In the genomic region with DNA sequence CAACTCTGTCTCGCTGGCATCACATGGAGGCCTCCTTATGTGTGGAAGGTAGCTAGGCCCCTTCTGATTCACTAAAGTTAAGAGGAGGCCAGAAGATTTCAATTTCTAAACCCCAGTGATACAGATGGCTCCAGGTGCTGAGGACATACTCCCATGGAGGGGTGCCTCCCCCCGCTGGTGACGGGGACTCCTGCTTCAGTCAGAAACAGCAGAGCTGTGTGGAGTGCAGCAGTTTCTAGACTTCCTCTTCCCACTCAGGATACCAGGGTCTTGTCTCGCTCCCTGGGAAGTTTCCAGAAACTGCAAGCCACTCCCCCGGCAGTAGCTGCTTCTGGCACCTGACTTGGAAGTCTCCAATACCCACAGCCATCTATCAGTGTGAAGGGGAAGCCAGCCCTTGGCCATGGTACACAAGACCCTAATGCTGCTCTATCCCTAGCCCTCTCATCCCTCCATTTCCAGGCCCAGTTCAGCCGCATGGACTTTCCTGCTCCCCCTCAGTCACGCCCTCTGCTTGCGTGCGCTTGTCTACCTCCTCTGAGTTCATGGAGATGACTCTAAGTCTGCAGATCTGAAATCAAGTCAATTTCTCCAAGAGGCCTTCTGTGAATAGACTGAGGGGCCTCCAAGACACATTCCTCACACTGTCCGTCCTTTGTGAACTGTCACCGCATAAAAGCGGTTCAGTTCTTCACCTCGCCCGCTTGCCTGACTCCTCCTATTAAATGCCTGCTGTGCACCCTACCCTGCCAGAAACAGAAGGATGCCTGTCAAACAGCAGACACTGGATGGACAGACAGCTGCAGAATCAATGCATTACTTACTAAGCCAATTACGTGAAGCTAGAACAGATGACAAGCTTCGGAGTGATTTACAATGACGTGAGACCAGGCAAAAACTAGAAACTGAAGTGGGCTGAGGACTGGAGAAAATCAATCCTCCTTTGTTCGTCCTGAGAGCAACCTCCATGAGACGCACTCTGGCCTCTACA, we compare ENCODE assay signal across 15 mouse cellular contexts.
A peak's percentile ranks its signal among the peaks of the same experiment; 100 is the strongest.
DNase-seq lines count a peak whose midpoint lies in the region; ATAC-seq lines count a peak whose summit lies in the region.
"Had no signal": no experiment of that assay in that cellular context is flagged by ENCODE, and none has a peak within 500 bp of the region (broad histone marks: within the 10 kb centered on the region; RNA-seq: fewer than 3 reads in every experiment).

No protein-coding gene starts in this region.

- no peak overlapping the region for H3K4me3 ChIP-seq in forebrain, embryonic 13.5 days
- no peak overlapping the region for H3K4me3 ChIP-seq in forebrain, embryonic 16.5 days (replicated peaks; ENCODE audit: low read length)
- no peak overlapping the region for H3K4me3 ChIP-seq in limb, embryonic 12.5 days (replicated peaks)
- H3K4me3 ChIP-seq in limb, embryonic 10.5 days, result no peak overlapping the region
- H3K4me3 ChIP-seq: limb, embryonic 15.5 days had no signal

- ATAC-seq in forebrain, embryonic 13.5 days, result 0 out of 2 replicates have a peak, but pooled peaks have one; percentile 33
- ATAC-seq in forebrain, embryonic 16.5 days, result no peak
- no peak for ATAC-seq in limb, embryonic 12.5 days (ENCODE audit: insufficient number of reproducible peaks, insufficient read depth, low FRiP score, low TSS enrichment, low read depth)
- ATAC-seq in granulocyte monocyte progenitor cell, adult 5-6 weeks (replicated peaks; ENCODE audit: poor library complexity, severe bottlenecking), result peak; percentile 59
- no peak for ATAC-seq in activated CD4-positive, CD25-positive, alpha-beta regulatory T cell, adult 4 months

- H3K27ac ChIP-seq in forebrain, embryonic 13.5 days, result no peak overlapping the region
- H3K27ac ChIP-seq in forebrain, embryonic 16.5 days (ENCODE audit: low read length), result no peak overlapping the region
- H3K27ac ChIP-seq in limb, embryonic 12.5 days, result no peak overlapping the region
- no peak overlapping the region for H3K27ac ChIP-seq in limb, embryonic 10.5 days
- H3K27ac ChIP-seq: kidney, postnatal 0 days; limb, embryonic 15.5 days had no signal

- peaks cover 16% of the 10 kb centered on the region for H3K4me1 ChIP-seq in forebrain, embryonic 13.5 days
- H3K4me1 ChIP-seq in forebrain, embryonic 16.5 days (replicated peaks; ENCODE audit: control insufficient read depth, insufficient read depth, low read length), result peaks cover 6% of the 10 kb centered on the region; the same call in 1 of the 2 replicates
- H3K4me1 ChIP-seq in limb, embryonic 12.5 days (replicated peaks), result peaks cover 9% of the 10 kb centered on the region
- peaks cover 32% of the 10 kb centered on the region for H3K4me1 ChIP-seq in limb, embryonic 10.5 days

- no peaks in the 10 kb centered on the region for H3K36me3 ChIP-seq in forebrain, embryonic 13.5 days (ENCODE audit: poor library complexity, severe bottlenecking)
- no peaks in the 10 kb centered on the region for H3K36me3 ChIP-seq in forebrain, embryonic 16.5 days (ENCODE audit: control insufficient read depth, insufficient read depth)
- H3K36me3 ChIP-seq in limb, embryonic 12.5 days, result no peaks in the 10 kb centered on the region
- H3K36me3 ChIP-seq in limb, embryonic 10.5 days, result no peaks in the 10 kb centered on the region
- H3K36me3 ChIP-seq: limb, embryonic 15.5 days had no signal

- no peak overlapping the region for H3K4me2 ChIP-seq in forebrain, embryonic 13.5 days
- no peak overlapping the region for H3K4me2 ChIP-seq in forebrain, embryonic 16.5 days (ENCODE audit: low read length)
- H3K4me2 ChIP-seq in limb, embryonic 12.5 days, result no peak overlapping the region
- H3K4me2 ChIP-seq: limb, embryonic 15.5 days had no signal

- no peaks in the 10 kb centered on the region for H3K9me3 ChIP-seq in forebrain, embryonic 13.5 days (replicated peaks)
- no peaks in the 10 kb centered on the region for H3K9me3 ChIP-seq in forebrain, embryonic 16.5 days (ENCODE audit: control insufficient read depth, low read length)
- H3K9me3 ChIP-seq in limb, embryonic 12.5 days, result no peaks in the 10 kb centered on the region
- H3K9me3 ChIP-seq in limb, embryonic 10.5 days (replicated peaks), result no peaks in the 10 kb centered on the region
- H3K9me3 ChIP-seq: limb, embryonic 15.5 days had no signal

- H3K9ac ChIP-seq in forebrain, embryonic 13.5 days, result no peak overlapping the region
- H3K9ac ChIP-seq in forebrain, embryonic 16.5 days (replicated peaks; ENCODE audit: low read depth, low read length), result no peak overlapping the region
- 0 out of 2 replicates have a peak overlapping the region, but pooled peaks have one; percentile 31 for H3K9ac ChIP-seq in limb, embryonic 12.5 days (replicated peaks)
- H3K9ac ChIP-seq: limb, embryonic 15.5 days had no signal

- no peaks in the 10 kb centered on the region for H3K27me3 ChIP-seq in forebrain, embryonic 13.5 days
- no peaks in the 10 kb centered on the region for H3K27me3 ChIP-seq in forebrain, embryonic 16.5 days (replicated peaks; ENCODE audit: control insufficient read depth, insufficient read depth, low read length)
- peaks cover 12% of the 10 kb centered on the region for H3K27me3 ChIP-seq in limb, embryonic 12.5 days
- H3K27me3 ChIP-seq in limb, embryonic 10.5 days (ENCODE audit: low read depth, poor library complexity, severe bottlenecking), result peaks cover 51% of the 10 kb centered on the region
- H3K27me3 ChIP-seq: limb, embryonic 15.5 days had no signal

- no peak for DNase-seq in limb, embryonic 10.5 days (ENCODE audit: low spot score)
- DNase-seq in R1 (ENCODE audit: low read depth, low spot score), result peak; percentile 26
- no peak for DNase-seq in layer of hippocampus, adult 9-10 months (ENCODE audit: low spot score)
- DNase-seq: cerebellum, postnatal 25 days; gastrocnemius, postnatal 10 days; heart, postnatal 36 days; layer of hippocampus, postnatal 36 days; lung, postnatal 4 days had no signal

- WGBS in forebrain, embryonic 13.5 days, result 57% methylated on average over 19 of the region's 19 CpGs
- WGBS in forebrain, embryonic 16.5 days, result 57% methylated on average over 19 of the region's 19 CpGs
- 83% methylated on average over 19 of the region's 19 CpGs for WGBS in limb, embryonic 12.5 days
- WGBS in limb, embryonic 10.5 days, result 83% methylated on average over 19 of the region's 19 CpGs

Comparison
In these comparisons a context has a peak if more than half of its experiments do, and no peak if none do; other contexts are left out.
1. ATAC-seq: peak in forebrain, embryonic 13.5 days (single experiment) and granulocyte monocyte progenitor cell, adult 5-6 weeks (single experiment); none in forebrain, embryonic 16.5 days (single experiment), limb, embryonic 12.5 days (single experiment) and activated CD4-positive, CD25-positive, alpha-beta regulatory T cell, adult 4 months (single experiment).